In the genomic region with DNA sequence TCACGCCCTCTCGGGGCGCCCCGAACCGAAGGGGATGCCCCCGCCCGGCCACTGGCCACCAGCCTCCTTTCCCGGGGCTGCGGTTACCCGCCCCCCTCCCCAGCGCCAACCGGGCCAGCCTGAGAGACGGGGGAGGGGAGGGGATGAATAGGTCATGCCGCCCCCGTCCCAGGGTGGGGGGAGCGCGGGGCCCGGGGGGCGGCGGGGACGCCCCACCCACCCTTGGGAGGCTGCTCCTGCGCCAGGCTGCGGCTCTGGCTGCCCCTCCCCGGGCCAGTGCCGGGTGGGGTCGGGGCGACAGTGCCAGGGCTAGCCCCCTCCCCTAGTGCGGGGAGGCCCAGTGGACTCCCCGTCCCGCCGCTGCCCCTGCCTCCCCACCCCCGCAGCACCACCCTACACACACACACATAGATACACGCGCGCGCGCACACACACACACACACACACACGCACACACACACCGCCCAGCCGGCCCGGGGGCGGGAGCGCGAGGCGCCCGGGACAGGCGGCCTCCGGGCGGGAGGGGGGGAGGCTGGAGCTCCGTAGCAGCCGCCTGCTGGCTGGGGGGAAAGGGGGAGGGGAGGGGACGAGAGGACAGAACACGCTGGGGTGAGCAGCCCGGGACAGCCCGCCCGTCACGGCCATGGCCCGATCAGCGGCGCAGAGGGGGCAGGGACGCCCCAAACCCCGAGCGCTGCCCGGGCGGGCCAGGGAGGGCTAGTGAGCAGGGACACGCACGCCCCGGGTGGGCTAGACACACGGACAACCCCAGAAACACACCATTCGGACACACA, we compare ENCODE assay signal across 9 mouse cellular contexts. TPM values are rescaled to one million over a fixed set of nuclear protein-coding genes. Genes with fewer than 3 reads are reported as not detected.
A peak's percentile ranks its signal among the peaks of the same experiment; 100 is the strongest.
DNase-seq lines count a peak whose midpoint lies in the region; ATAC-seq and TF ChIP-seq lines count a peak whose summit lies in the region.
"Had no signal": no experiment of that assay in that cellular context is flagged by ENCODE, and none has a peak within 500 bp of the region (broad histone marks: within the 10 kb centered on the region; RNA-seq: fewer than 3 reads in every experiment).

No protein-coding gene starts in this region.

- no peaks in the 10 kb centered on the region for H3K9me3 ChIP-seq in heart, embryonic 11.5 days (replicated peaks; ENCODE audit: control insufficient read depth, low read length)
- no peaks in the 10 kb centered on the region for H3K9me3 ChIP-seq in midbrain, embryonic 11.5 days (ENCODE audit: control insufficient read depth, low read length)

- no peak for TF ChIP-seq CTCF in gastrocnemius, adult 2 months (IDR thresholded peaks at IDR 0.05)
- TF ChIP-seq CTCF in cerebellum, adult 2 months (IDR thresholded peaks at IDR 0.05; ENCODE audit: borderline replicate concordance, insufficient read depth, low read depth, low read length) = no peak

- H3K4me2 ChIP-seq in heart, embryonic 11.5 days = peak overlapping the region; percentile 96
- peak overlapping the region; percentile 96 for H3K4me2 ChIP-seq in midbrain, embryonic 11.5 days

- under 1% methylated on average over 59 of the region's 70 CpGs for WGBS in cerebellum, adult 2 months
- 1% methylated on average over 34 of the region's 70 CpGs for WGBS in heart, embryonic 11.5 days (ENCODE audit: insufficient replicate concordance)
- under 1% methylated on average over 36 of the region's 70 CpGs for WGBS in midbrain, embryonic 11.5 days

- H3K9ac ChIP-seq in heart, embryonic 11.5 days (ENCODE audit: low read depth, low read length) = peak overlapping the region; percentile 84
- H3K9ac ChIP-seq in midbrain, embryonic 11.5 days (ENCODE audit: low read length) = peak overlapping the region; percentile 71

- peaks cover 14% of the 10 kb centered on the region for H3K4me1 ChIP-seq in cerebellum, adult 2 months (ENCODE audit: control insufficient read depth, insufficient read depth, low read length)
- H3K4me1 ChIP-seq in heart, embryonic 11.5 days (ENCODE audit: control insufficient read depth, insufficient read depth, low read length) = peaks cover 42% of the 10 kb centered on the region
- H3K4me1 ChIP-seq in midbrain, embryonic 11.5 days (ENCODE audit: control insufficient read depth, insufficient read depth, low read length) = peaks cover 32% of the 10 kb centered on the region

- H3K27ac ChIP-seq in gastrocnemius, adult 2 months = no peak overlapping the region
- H3K27ac ChIP-seq in cerebellum, adult 2 months (ENCODE audit: insufficient read depth, low read length) = peak overlapping the region; percentile 62
- H3K27ac ChIP-seq in heart, embryonic 11.5 days (ENCODE audit: low read depth, low read length) = peak overlapping the region; percentile 86
- peak overlapping the region; percentile 85 for H3K27ac ChIP-seq in midbrain, embryonic 11.5 days (ENCODE audit: low read depth, low read length)

- no peak for TF ChIP-seq POLR2A in cerebellum, adult 2 months (IDR thresholded peaks at IDR 0.05; ENCODE audit: borderline replicate concordance, insufficient read depth, low read length)

- H3K36me3 ChIP-seq in heart, embryonic 11.5 days (ENCODE audit: control insufficient read depth, insufficient read depth, low read length) = no peaks in the 10 kb centered on the region
- H3K36me3 ChIP-seq in midbrain, embryonic 11.5 days (ENCODE audit: control insufficient read depth, insufficient read depth, low read length) = no peaks in the 10 kb centered on the region

- H3K27me3 ChIP-seq in cerebellum, adult 2 months (ENCODE audit: control insufficient read depth, insufficient read depth, low read length) = no peaks in the 10 kb centered on the region
- H3K27me3 ChIP-seq in heart, embryonic 11.5 days (ENCODE audit: control insufficient read depth, insufficient read depth, low read length) = peaks cover 8% of the 10 kb centered on the region; the same call in 1 of the 2 replicates
- H3K27me3 ChIP-seq in midbrain, embryonic 11.5 days (ENCODE audit: control insufficient read depth, insufficient read depth, low read length) = peaks cover 17% of the 10 kb centered on the region

- ATAC-seq in heart, embryonic 11.5 days (replicated peaks; ENCODE audit: insufficient number of reproducible peaks, low FRiP score, low TSS enrichment) = peak; percentile 28; the same call in 1 of the 2 replicates
- ATAC-seq in midbrain, embryonic 11.5 days (ENCODE audit: low FRiP score) = peak; percentile 54

- peak overlapping the region; percentile 85 for H3K4me3 ChIP-seq in gastrocnemius, adult 2 months
- H3K4me3 ChIP-seq in cerebellum, adult 2 months (replicated peaks; ENCODE audit: insufficient read depth, low read depth, low read length) = peak overlapping the region; percentile 75
- H3K4me3 ChIP-seq in heart, embryonic 11.5 days (ENCODE audit: low read depth, low read length) = peak overlapping the region; percentile 71
- peak overlapping the region; percentile 77 for H3K4me3 ChIP-seq in midbrain, embryonic 11.5 days (ENCODE audit: low read depth, low read length)

- DNase-seq in gastrocnemius, adult 2 months = no peak
- no peak for DNase-seq in gastrocnemius, adult 18-20 months (ENCODE audit: low spot score)
- DNase-seq in B cell, adult 2 months = peak; percentile 29 to 35
- DNase-seq in cerebellum, adult 2 months = peak; percentile 52 to 56
- DNase-seq in left cerebral cortex, postnatal 25 days (ENCODE audit: low spot score in 2 of 2) = peak; percentile 42 to 48
- DNase-seq in midbrain, embryonic 11.5 days (ENCODE audit: low spot score, missing footprints) = peak; percentile 93
- peak; percentile 42 for DNase-seq in thymus, postnatal 14 days

- intact Hi-C loops in gastrocnemius, adult 2 months (cut with DNase I) = no loop called here
- intact Hi-C loops in left cerebral cortex, postnatal 25 days (cut with DNase I) = loop anchor here (2.0 kb wide), 1 partner anchor 36 kb away; a partner anchor contains a TSS

RNA-seq across cellular contexts. Expression of a gene that starts 1.0 kb away (rescaled TPM):
- total RNA-seq in gastrocnemius, adult 2 months (2021) = 1 to 10 TPM; 1.0 to 1.2 TPM
- total RNA-seq in gastrocnemius, adult 18-20 months (2021) = under 1 TPM; 0.46 to 0.97 TPM
- polyA plus RNA-seq in cerebellum, adult 2 months (2012; rRNA removed) = 23.1 and 24.3 TPM in 2 replicates
- polyA plus RNA-seq in heart, embryonic 11.5 days (2014; fragmentation: Nextera tagmentation; extraction: Ambion mirVana) = 16.0 and 16.7 TPM in 2 replicates
- 10 to 100 TPM; 45.0 to 48.4 TPM for total RNA-seq in left cerebral cortex, postnatal 25 days (2021)
- polyA plus RNA-seq in midbrain, embryonic 11.5 days (2014; fragmentation: Nextera tagmentation; extraction: Ambion mirVana) = 19.5 and 19.9 TPM in 2 replicates

RNA-seq across cellular contexts. Expression of a gene that starts 36.2 kb away (rescaled TPM):
- total RNA-seq in gastrocnemius, adult 2 months (2021) = not detected
- total RNA-seq in gastrocnemius, adult 18-20 months (2021) = not detected
- not detected in 2 replicates for polyA plus RNA-seq in cerebellum, adult 2 months (2012; rRNA removed)
- polyA plus RNA-seq in heart, embryonic 11.5 days (2014; fragmentation: Nextera tagmentation; extraction: Ambion mirVana) = not detected in 2 replicates
- total RNA-seq in left cerebral cortex, postnatal 25 days (2021) = not detected
- not detected in 2 replicates for polyA plus RNA-seq in midbrain, embryonic 11.5 days (2014; fragmentation: Nextera tagmentation; extraction: Ambion mirVana)
- total RNA-seq: heart, adult 18-20 months had no signal

Comparison
In these comparisons a context has a peak if more than half of its experiments do, and no peak if none do; other contexts are left out.
1. DNase-seq: peak in B cell, adult 2 months (2 of 2), cerebellum, adult 2 months (2 of 2), left cerebral cortex, postnatal 25 days (2 of 2), midbrain, embryonic 11.5 days (single experiment) and thymus, postnatal 14 days (single experiment); none in gastrocnemius, adult 2 months (single experiment) and gastrocnemius, adult 18-20 months (single experiment).
2. RNA of a gene that starts 1.0 kb away (total RNA-seq): 45.0 to 48.4 TPM in left cerebral cortex, postnatal 25 days; 1.0 to 1.2 TPM in gastrocnemius, adult 2 months and 0.46 to 0.97 TPM in gastrocnemius, adult 18-20 months; every median in the first group is over 10 times any median in the second.
3. Peak in every context shown above with its lines, with median percentiles within 50 percentile points of each other: H3K4me3 ChIP-seq.